Mouse (Mus musculus) heart, adult 2 months (tissue): ENCODE results near the gene Cntn4. TPM values are rescaled to one million over a fixed set of nuclear protein-coding genes. Genes with fewer than 3 reads are reported as not detected.

Experiments used
- DNase-seq, 2 experiments: peaks; one replicate each; pipeline ENCODE4 v3.0.0; 2021
- H3K27ac ChIP-seq: fragments of 200-600 bp; 2 replicates; pipeline ENCODE4 v1.8.1; 2022
- H3K27me3 ChIP-seq: fragments of 200-500 bp; 2 replicates; pipeline ENCODE4 v1.6.1; 2012; ENCODE audit warnings: mild to moderate bottlenecking, low read length, inconsistent platforms, mixed read lengths; ENCODE audit not compliant: control insufficient read depth, insufficient read depth
- H3K36me3 ChIP-seq: fragments of 200-500 bp; 2 replicates; pipeline ENCODE4 v1.6.1; 2012; ENCODE audit warnings: low read length, inconsistent platforms; ENCODE audit not compliant: control insufficient read depth, insufficient read depth
- H3K4me1 ChIP-seq: fragments of 200-500 bp; 2 replicates; pipeline ENCODE4 v1.6.1; 2011; ENCODE audit warnings: low read length; ENCODE audit not compliant: control insufficient read depth, insufficient read depth
- H3K4me3 ChIP-seq: fragments of 200-600 bp; 2 replicates; pipeline ENCODE4 v1.8.1; 2022
- H3K79me2 ChIP-seq: fragments of 200-500 bp; replicated peaks from 2 replicates; pipeline ENCODE4 v1.6.1; 2012; ENCODE audit warnings: mild to moderate bottlenecking, inconsistent platforms, low read length, moderate library complexity, mixed read lengths; ENCODE audit not compliant: control insufficient read depth, insufficient read depth
- H3K9ac ChIP-seq: fragments of 200-500 bp; 2 replicates; pipeline ENCODE4 v1.6.1; 2012; ENCODE audit warnings: low read depth, mild to moderate bottlenecking, control low read depth, inconsistent platforms, low read length, mixed read lengths
- CTCF ChIP-seq: fragments of 200-600 bp; IDR thresholded peaks from 2 replicates; pipeline ENCODE4 v1.8.1; 2022; ENCODE audit warnings: antibody characterized with exemption, mild to moderate bottlenecking, moderate library complexity
- EP300 ChIP-seq: fragments of 200-500 bp; IDR thresholded peaks from 2 replicates; pipeline ENCODE4 v1.6.1; 2011; ENCODE audit warnings: low read depth, low read length, control low read depth; ENCODE audit not compliant: insufficient read depth
- POLR2A ChIP-seq: fragments of 200-500 bp; IDR thresholded peaks from 2 replicates; pipeline ENCODE4 v1.6.1; 2011; ENCODE audit warnings: mild to moderate bottlenecking, low read depth, low read length, control low read depth; ENCODE audit not compliant: insufficient read depth
- WGBS: fragments of 180-500 bp; shearing (Covaris S2); methylation state at CpG from one replicate; pipeline ENCODE4 v1.1.7; 2018; 5-methylcytosine and 5-hydroxymethylcytosine counted together
- intact Hi-C: fragments of 180-260 bp; cut with DNase I; formaldehyde crosslinking; loops from one replicate; pipeline ENCODE4 v1.15.1; 2025
- polyA plus RNA-seq: library from polyadenylated mRNA; depleted of rRNA; stranded (reverse); fragments of >200 nt; gene quantifications from 2 replicates; pipeline ENCODE4 v1.2.3, GENCODE M21; 2012
- total RNA-seq, 2 experiments: library from RNA; stranded (reverse); gene quantifications; 2 replicates each; pipeline ENCODE4 v1.2.3; 2021

The Cntn4 gene
- total and polyA plus RNA-seq, 3 experiments, result 0.04 TPM; not detected in 2

- 45% methylated on average over 3 of the region's 3 CpGs for WGBS
- no peaks in the 10 kb centered on the region; the same call in 1 of the 2 replicates for H3K79me2 ChIP-seq
- intact Hi-C loops, result no loop called here
Observed at GRCm38 (mm10) chr6:106426615-106427014, 749.2 kb downstream of the Cntn4 start.

DNA sequence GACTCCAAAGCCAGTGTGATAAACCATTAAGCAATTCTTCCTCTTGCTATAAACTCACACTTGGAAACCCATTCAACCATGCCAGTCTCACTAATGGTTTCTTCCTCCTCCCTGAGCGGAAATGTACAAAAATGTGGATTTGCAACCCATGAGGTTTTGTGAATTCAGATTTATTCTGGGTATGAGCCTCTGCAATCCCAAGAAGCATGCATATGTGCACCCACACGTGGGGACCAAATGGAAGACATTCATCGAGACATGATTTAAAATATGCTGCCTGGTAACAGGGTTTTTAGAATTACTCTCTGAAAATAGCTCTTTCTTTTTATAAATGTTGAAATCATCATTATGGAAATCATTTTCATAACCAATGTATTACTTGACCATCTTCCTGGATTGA lies 754.0 kb downstream of the Cntn4 start:
- Histone ChIP-seq H3K79me2 (no peaks in the 10 kb centered on the region; the same call in 1 of the 2 replicates), H3K27me3 (no peaks in the 10 kb centered on the region), H3K9ac (no peak overlapping the region), H3K27ac (no peak overlapping the region), H3K4me1 (no peaks in the 10 kb centered on the region), H3K36me3 (no peaks in the 10 kb centered on the region), H3K4me3 (no peak overlapping the region)
- TF ChIP-seq EP300, result no peak
- intact Hi-C loops, result no loop called here
- DNase-seq, result no peak
- 81% methylated on average over 3 of the region's 3 CpGs for WGBS

More at GRCm38 (mm10) chr6:106426615-106427014, 749.2 kb downstream of the Cntn4 start:
- H3K27ac ChIP-seq, result no peak overlapping the region
- H3K9ac ChIP-seq, result no peak overlapping the region
- no peaks in the 10 kb centered on the region for H3K27me3 ChIP-seq
- DNase-seq, result no peak
- no peaks in the 10 kb centered on the region for H3K4me1 ChIP-seq
- no peak for TF ChIP-seq POLR2A
- TF ChIP-seq CTCF, result no peak
- TF ChIP-seq EP300, result no peak
- H3K4me3 ChIP-seq, result no peak overlapping the region
- no peaks in the 10 kb centered on the region for H3K36me3 ChIP-seq

- Histone ChIP-seq H3K27ac (no peak overlapping the region), H3K4me3 (no peak overlapping the region), H3K4me1 (no peaks in the 10 kb centered on the region), H3K36me3 (no peaks in the 10 kb centered on the region), H3K79me2 (no peaks in the 10 kb centered on the region), H3K9ac (no peak overlapping the region), H3K27me3 (no peaks in the 10 kb centered on the region)
- DNase-seq, result no peak
- intact Hi-C loops, result no loop called here
- 34% methylated on average over 1 of the region's 1 CpGs for WGBS
- no peak for TF ChIP-seq POLR2A
- no peak for TF ChIP-seq CTCF
- TF ChIP-seq EP300, result no peak
Observed at GRCm38 (mm10) chr6:106440786-106441185, 763.3 kb downstream of the Cntn4 start.

DNA sequence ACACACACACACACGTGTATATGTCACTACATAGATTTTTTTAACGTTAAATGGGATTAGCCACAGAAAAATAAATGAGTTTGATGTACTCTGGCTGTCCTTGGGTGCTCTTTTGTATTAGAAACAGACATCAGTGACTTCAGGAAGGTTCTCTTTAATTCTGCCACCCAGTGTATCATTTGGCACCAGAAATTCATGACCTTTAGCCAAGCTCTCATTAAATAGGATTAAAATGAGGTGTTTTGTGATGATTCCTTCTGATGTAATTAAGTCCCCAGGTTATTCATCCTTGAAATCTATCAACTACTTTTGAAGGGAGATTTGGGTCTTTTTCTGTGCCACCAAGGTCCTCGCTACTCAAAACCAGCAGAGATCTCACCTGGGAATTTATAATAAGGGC lies 763.8 kb downstream of the Cntn4 start:
- Histone ChIP-seq H3K27me3 (no peaks in the 10 kb centered on the region), H3K4me3 (no peak overlapping the region), H3K9ac (no peak overlapping the region), H3K79me2 (no peaks in the 10 kb centered on the region), H3K4me1 (no peaks in the 10 kb centered on the region), H3K36me3 (no peaks in the 10 kb centered on the region), H3K27ac (no peak overlapping the region)
- no peak for TF ChIP-seq EP300
- no peak for TF ChIP-seq POLR2A
- TF ChIP-seq CTCF, result no peak
- no peak for DNase-seq
- WGBS, result 55% methylated on average over 3 of the region's 3 CpGs
- intact Hi-C loops, result no loop called here

DNA sequence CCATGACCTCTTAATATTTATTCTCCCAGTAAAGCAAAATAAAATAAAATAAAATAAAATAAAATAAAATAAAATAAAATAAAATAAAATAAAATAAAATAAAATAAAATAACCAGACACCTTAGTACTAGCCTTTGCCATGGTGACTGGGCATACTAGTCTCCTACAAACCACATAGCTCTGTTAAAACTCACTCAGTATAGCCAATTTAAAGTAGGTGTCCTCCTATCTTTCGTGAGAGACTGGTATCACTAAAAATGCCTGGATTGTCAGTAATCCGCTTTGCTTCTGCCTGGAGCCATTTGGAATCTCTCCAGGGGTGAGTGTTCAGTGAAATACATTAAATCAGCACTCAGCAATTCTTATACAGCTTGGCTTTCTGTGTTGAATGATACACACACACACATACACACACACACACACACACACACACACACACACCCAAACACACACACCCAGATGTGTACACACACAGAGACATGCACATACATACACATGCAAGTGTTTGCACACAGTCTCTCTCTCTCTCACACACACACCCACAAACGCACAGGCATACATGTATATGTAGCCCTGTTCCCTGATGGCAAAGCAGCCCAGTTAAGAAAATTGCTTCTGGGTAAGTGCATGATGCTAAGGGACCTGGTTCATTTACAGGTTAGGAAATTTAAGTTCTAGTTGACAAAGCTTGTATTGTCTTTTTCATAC lies 776.8 kb downstream of the Cntn4 start:
- intact Hi-C loops, result no loop called here
- H3K4me1 ChIP-seq, result no peaks in the 10 kb centered on the region
- no peaks in the 10 kb centered on the region for H3K27me3 ChIP-seq
- TF ChIP-seq EP300 (no peak), CTCF (no peak), POLR2A (no peak)
- no peak overlapping the region for H3K4me3 ChIP-seq
- H3K36me3 ChIP-seq, result no peaks in the 10 kb centered on the region
- H3K79me2 ChIP-seq, result no peaks in the 10 kb centered on the region
- no peak overlapping the region for H3K9ac ChIP-seq
- 67% methylated on average over 3 of the region's 3 CpGs for WGBS
- no peak overlapping the region for H3K27ac ChIP-seq
- no peak for DNase-seq

DNA sequence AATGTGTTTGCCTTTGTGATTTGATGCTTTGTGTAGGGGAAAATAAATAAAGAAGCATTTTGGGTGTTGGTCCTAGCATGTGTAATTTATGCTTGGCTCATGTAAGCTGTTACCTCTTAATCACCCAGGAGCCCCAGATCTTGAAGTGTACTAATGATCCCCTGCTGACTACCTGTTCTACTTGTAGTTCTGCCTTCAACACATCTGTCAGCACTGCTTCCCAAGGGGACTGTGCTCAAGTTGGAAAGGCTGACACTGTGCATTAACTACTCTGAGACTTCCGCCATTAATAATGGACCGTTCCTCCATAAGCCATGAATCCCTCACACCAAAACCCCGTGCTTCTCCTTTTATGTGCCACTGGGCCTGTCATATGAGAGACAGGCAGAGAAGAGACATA lies 778.2 kb downstream of the Cntn4 start:
- Histone ChIP-seq H3K36me3 (no peaks in the 10 kb centered on the region), H3K4me1 (no peaks in the 10 kb centered on the region), H3K4me3 (no peak overlapping the region), H3K79me2 (no peaks in the 10 kb centered on the region), H3K9ac (no peak overlapping the region), H3K27ac (no peak overlapping the region), H3K27me3 (no peaks in the 10 kb centered on the region)
- intact Hi-C loops, result no loop called here
- DNase-seq, result no peak
- 94% methylated on average over 3 of the region's 3 CpGs for WGBS
- TF ChIP-seq CTCF (no peak), POLR2A (no peak), EP300 (no peak)

GRCm38 (mm10) chr6:106458166-106458565 lies 780.7 kb downstream of the Cntn4 start:
- no peak overlapping the region for H3K27ac ChIP-seq
- WGBS, result 51% methylated on average over 6 of the region's 6 CpGs
- no peaks in the 10 kb centered on the region for H3K79me2 ChIP-seq
- no peak for DNase-seq
- H3K4me1 ChIP-seq, result no peaks in the 10 kb centered on the region
- no peak overlapping the region for H3K4me3 ChIP-seq
- intact Hi-C loops, result no loop called here
- no peaks in the 10 kb centered on the region for H3K27me3 ChIP-seq
- TF ChIP-seq EP300 (no peak), POLR2A (no peak), CTCF (no peak)
- no peaks in the 10 kb centered on the region for H3K36me3 ChIP-seq
- H3K9ac ChIP-seq, result no peak overlapping the region
